Mouse (Mus musculus) ES-E14 (cell line): ENCODE measurements around the gene Wbp11.

Source experiments
- HCFC1 ChIP-seq: IDR thresholded peaks from 2 replicates; pipeline ENCODE4 v1.6.1; 2012; ENCODE audit warnings: low read length, inconsistent platforms, borderline replicate concordance; ENCODE audit not compliant: insufficient read depth
- ZNF384 ChIP-seq: IDR thresholded peaks from 2 replicates; pipeline ENCODE4 v1.6.1; 2012; ENCODE audit warnings: low read depth, low read length, inconsistent platforms

DNA sequence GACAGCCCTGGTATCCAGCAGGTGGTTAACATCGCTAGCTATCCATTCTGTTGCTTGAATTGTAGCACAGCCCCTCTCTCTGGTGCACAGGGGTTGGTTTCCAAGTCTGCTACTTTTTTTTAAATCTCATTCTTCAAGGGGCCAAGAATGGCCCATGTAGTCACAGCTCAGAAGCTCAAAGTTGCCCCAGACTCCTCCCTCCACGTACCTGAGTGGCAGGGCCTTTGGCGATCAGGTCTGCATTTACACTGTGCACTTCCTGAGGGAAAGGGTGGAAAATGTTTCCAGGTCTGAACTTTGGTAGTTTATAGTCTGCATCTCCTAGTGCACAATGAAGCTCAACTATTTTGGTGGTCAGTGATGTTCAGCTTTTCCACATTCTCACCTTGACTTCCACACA is 19.2 kb upstream of the Wbp11 start:
- no peak for TF ChIP-seq HCFC1
- TF ChIP-seq ZNF384 = no peak
